Mouse (Mus musculus): ENCODE results near the gene Fam76a.

- TF ChIP-seq CTCF (IDR thresholded peaks at IDR 0.05; ENCODE audit: extremely low read depth, insufficient read length, insufficient replicate concordance, low read depth, low read length) (no peak), POLR2A (IDR thresholded peaks at IDR 0.05; ENCODE audit: low read depth, low read length) (no peak)
These were observed 37.4 kb downstream of the Fam76a start for GRCm38 (mm10) chr4:132884844-132885374.
